Mouse (Mus musculus) right cerebral cortex, postnatal 14 days (tissue): ENCODE data around the gene Eif2s3x.
"Not testable (repeated sequence)": the region's sequence is repeated elsewhere in the genome, so short reads cannot be mapped to it uniquely, and the experiment has no call there.

Experiments used
- DNase-seq: peaks from one replicate; pipeline ENCODE4 v3.0.0; 2022

Eif2s3x gene

DNA sequence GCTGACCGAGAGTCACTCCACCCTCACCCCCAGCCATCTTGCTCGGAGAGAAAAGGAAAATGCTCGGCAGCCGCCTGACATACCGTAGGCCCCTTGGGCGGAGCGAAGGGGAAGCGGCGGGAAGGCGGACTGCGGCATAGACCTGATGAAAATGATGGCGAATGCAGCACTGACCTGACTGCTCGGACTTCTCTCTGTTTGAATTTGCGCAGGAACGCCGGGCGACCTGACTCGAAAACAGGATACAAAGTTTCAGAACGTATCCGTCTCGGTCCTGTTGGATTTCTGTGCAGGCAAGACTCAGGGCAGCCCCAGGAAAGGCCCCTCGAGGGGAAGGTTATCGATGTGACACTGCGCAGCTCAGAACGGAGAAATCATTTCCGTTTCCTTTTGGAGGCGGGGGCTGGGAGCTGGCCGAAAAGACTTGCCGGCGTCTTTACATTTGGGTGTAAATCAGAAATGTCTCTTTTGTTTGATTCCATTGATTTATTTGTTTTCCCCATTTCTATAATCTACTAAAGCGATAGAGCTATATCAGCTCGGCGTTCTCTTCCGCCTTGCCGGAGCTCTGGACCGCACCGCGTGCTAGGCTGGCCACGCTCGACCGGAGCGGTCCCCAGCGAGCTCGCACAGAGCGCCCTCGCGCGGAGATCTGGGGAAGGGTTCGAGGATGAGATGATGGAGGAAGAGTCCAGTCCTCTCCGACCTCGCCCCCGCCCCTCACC, at the start of gene Eif2s3x:
TSS of gene Eif2s3x (minus strand) at position 266 of the 725 bp plus-strand sequence.
- DNase-seq, result peak; percentile 88

GRCm38 (mm10) chrX:94235601-94236000, 22.9 kb upstream of the Eif2s3x start:
- DNase-seq, result no peak

GRCm38 (mm10) chrX:94235190-94235555, 22.5 kb upstream of the Eif2s3x start:
- peak; percentile 6 for DNase-seq

DNA sequence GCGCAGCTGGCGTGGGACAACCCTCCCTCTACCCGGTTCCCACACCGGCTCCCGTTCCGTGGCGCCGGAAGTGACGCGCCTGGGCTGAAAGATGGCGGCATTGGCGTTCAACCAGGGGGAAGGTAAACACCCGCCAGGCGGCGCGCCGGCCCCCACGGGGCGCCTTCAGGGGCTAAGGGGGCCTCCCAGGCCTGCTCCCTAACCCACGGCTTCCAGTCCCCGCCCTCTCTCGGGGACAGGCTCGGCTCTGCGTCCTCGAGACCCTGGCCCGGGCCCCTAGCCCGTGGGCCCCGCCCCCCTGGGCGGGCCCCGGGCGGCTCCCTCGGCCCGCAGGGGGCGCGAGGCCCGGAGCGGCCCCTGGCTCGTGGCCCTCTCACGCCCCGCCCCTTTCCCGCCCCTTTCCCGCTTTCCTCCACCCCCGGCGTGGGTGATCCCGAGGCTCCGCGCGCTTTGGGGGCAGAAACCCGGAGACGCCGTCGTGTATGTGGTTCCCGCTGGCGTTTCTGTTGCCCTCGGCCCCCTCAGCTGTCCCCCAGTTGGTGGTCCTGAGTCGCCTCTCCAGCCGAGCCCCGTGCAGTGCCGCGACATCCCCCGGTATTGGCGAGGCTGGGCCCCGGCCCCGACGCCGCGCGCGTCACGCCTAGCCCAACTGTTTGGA, 22.0 kb upstream of the Eif2s3x start, which contains the start of gene Klhl15:
TSS of gene Klhl15 (plus strand) at position 68 of the 658 bp plus-strand sequence.
- DNase-seq, result peak; percentile 80

- DNase-seq, result no peak
These were observed 21.4 kb upstream of the Eif2s3x start for GRCm38 (mm10) chrX:94233936-94234531.

GRCm38 (mm10) chrX:94233432-94233831, 20.8 kb upstream of the Eif2s3x start:
- no peak for DNase-seq

DNA sequence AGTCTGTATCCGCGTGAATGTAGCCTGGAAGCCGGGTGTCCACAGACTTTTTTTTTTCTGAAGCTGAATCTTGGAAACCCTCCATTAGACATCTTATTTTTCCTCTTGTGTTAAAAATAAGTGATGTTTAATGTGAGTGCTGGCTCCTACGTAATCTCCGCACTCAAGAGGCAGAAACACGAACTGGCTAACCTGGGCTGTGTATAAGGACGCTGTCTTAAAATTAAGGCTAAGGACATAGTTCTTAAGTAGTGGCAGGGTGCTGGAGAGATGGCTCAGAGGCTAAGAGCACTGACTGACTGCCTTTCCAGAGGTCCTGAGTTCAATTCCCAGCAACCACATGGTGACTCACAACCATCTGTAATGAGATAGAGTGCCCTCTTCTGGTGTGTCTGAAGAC, 722 bp upstream of the Eif2s3x start:
- no peak for DNase-seq

DNA sequence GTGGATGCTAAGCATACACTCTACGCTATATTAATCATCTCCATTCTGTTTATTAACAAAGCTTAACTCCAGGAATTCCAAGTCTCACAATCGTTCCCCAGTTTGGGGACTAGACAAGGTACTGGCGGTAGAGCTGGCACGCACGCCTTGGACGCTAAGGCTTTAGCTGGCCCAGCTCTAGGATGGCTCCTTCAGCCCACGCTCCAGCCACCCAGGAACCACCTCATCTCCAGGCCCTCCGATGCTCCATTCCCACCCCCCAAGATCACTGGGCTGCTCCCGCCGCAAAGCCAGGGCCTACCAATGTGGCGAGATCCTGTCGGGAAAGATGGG, 432 bp downstream of the Eif2s3x start:
- DNase-seq, result no peak

DNA sequence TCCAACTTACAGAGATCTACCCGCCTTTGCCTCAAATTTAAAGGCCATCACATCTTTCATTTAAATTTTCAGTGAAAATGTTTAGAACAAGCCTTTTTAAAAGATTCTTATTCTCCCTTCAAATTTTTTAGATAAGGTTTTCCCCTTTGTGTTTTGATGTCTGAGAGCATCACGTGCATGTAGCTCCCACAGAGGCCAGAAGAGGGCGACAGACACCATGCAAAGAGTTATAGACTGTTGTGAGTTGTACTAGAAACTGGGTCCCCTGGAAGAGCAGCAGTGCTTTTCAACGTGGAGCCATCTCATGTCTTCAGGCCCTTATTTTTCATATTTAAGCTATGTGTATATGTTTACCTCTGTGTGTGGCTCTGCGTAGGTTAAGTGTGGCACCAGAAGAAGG, 14.9 kb downstream of the Eif2s3x start:
- DNase-seq, result peak; percentile 48

DNA sequence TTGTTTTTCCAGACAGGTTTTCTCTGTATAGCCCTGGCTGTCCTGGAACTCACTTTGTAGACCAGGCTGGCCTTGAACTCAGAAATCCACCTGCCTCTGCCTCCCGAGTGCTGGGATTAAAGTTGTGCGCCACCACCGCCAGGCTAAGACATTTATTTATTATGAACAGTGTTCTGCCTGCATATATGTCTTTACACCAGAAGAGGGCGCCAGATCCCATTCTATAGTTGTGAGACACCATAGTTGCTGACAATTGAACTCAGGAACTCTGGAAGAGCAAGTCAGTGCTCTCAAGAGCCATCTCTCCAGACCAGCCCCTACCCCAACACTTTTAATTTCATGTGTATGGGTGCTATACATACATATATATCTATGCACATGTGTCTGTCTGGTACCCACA, 18.8 kb downstream of the Eif2s3x start:
- DNase-seq, result not testable (repeated sequence)

GRCm38 (mm10) chrX:94185156-94185555, 27.5 kb downstream of the Eif2s3x start:
- no peak for DNase-seq

DNA sequence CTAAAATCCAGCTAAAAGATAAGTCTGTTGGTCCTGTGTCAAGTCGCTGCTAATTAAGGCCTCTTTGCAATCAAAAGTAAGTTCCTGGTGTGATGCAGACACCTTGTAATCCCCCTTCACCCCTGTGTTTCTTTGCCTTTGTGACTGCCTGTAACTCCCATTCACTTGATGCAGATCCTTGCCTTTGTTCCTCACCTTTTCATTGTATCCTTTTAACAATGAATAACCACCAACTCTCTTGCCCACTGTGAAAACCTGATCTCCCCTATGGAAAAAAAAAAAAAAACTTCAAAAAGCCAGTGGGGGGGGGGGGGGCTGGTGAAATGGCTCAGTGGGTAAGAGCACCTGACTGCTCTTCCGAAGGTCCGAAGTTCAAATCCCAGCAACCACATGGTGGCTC, 28.8 kb downstream of the Eif2s3x start:
- no peak for DNase-seq

GRCm38 (mm10) chrX:94177715-94178340, 34.8 kb downstream of the Eif2s3x start:
- peak; percentile 93 for DNase-seq

DNA sequence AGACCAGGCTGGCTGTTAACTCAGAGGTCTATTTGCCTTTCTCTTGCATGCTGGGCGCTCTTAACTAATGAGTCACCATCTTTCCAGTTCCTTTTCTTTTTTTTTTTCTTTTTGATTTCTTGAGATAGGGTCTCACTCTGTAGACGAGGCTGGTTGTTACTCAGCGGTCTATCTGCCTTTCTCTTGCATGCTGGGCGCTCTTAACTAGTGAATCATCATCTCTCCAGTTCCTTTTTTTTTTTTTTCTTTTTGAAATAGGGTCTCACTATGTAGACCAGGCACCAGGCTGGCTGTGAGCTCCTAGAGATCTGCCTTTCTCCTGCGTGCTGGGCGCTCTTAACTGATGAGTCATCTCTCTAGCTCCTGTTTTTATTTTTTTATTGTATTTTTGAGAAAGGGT, 43.3 kb downstream of the Eif2s3x start:
- DNase-seq, result no peak

GRCm38 (mm10) chrX:94152251-94152830, 60.3 kb downstream of the Eif2s3x start:
- DNase-seq, result no peak

- DNase-seq, result no peak
These were observed 62.2 kb downstream of the Eif2s3x start for GRCm38 (mm10) chrX:94150471-94150870.

DNA sequence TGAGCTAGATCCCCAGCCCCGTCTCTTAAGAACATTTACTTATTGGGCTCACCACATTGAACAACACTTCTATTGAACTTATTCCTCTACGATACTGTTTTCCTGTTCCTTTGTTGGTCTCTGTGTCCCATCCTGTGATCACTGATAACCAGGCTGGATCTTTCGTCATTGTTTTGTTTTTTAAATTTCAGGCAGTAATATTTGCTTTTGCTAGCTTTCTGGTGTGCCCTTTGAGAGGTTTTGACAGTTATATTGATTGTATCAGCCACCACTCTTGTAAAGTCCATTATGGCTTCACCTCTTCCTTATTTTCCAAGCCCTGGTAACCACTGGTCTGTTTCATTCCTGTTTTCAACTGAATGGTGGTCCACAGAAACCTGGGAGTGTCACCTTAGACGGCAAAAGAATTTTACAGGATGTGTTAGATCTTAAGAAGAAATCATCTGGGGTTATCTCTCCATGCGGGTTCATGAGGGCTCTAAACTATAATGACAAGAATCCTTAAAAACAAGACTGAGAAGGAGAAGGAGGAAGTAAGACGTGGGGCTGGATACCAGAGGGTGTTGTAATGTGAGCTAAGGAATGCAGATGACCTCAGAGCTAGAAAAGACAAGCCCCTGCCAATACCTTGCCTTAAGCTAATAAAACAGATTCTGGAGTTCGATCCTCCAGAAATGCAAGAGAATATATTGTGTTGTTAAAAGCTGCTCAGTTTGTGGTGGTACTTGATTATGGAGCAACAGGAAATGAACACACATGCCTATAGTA, 70.5 kb downstream of the Eif2s3x start:
- DNase-seq, result no peak

- no peak for DNase-seq
These were observed 72.6 kb downstream of the Eif2s3x start for GRCm38 (mm10) chrX:94140080-94140479.
